Mouse (Mus musculus) kidney, adult 2 months (tissue): ENCODE data around the gene Ube2q2.

Experiments used
- CTCF ChIP-seq: fragments of 200-500 bp; conservative IDR thresholded peaks from 2 replicates; pipeline ENCODE4 v1.5.1; 2011; ENCODE audit warnings: low read depth, mild to moderate bottlenecking, control low read depth, low read length, moderate library complexity, mixed read lengths; ENCODE audit not compliant: insufficient read depth, insufficient read length
- POLR2A ChIP-seq: fragments of 200-500 bp; IDR thresholded peaks from one replicate; pipeline ENCODE4 v1.6.1; 2011; ENCODE audit warnings: low read depth, low read length, control low read depth

GRCm38 (mm10) chr9:55246440-55246839, 97.8 kb downstream of the Ube2q2 start:
- TF ChIP-seq POLR2A: no peak
- TF ChIP-seq CTCF: no peak
